Mouse (Mus musculus): ENCODE measurements at regions not wholly inside any gene's neighbourhood (a gene's known extent, or its start where the extent isn't known, plus 50 kb on each side); places are given as distances from the start of the nearest gene placed in this dataset.

GRCm38 (mm10) chr6:17198876-17199275, 82.1 kb upstream of the Cav2 start:
- no peaks in the 10 kb centered on the region for H3K9me3 ChIP-seq
- ATAC-seq (ENCODE audit: extremely low read depth, insufficient number of reproducible peaks, low FRiP score, low TSS enrichment): no peak
- no peak overlapping the region for H3K9ac ChIP-seq
- 60% methylated on average over 9 of the region's 9 CpGs for WGBS
- H3K27me3 ChIP-seq (replicated peaks): peaks cover 34% of the 10 kb centered on the region
- H3K4me1 ChIP-seq: peaks cover 19% of the 10 kb centered on the region
- H3K4me2 ChIP-seq: no peak overlapping the region
- H3K4me3 ChIP-seq: no peak overlapping the region
- no peaks in the 10 kb centered on the region for H3K36me3 ChIP-seq
- H3K27ac ChIP-seq (replicated peaks): peak overlapping the region; percentile 73

- Histone ChIP-seq H3K4me2 (no peak overlapping the region), H3K27me3 (replicated peaks) (peaks cover 20% of the 10 kb centered on the region), H3K4me3 (no peak overlapping the region), H3K9ac (no peak overlapping the region), H3K4me1 (peaks cover 12% of the 10 kb centered on the region), H3K36me3 (no peaks in the 10 kb centered on the region), H3K27ac (replicated peaks) (no peak overlapping the region), H3K9me3 (no peaks in the 10 kb centered on the region)
- WGBS: 64% methylated on average over 6 of the region's 6 CpGs
- no peak for ATAC-seq (ENCODE audit: extremely low read depth, insufficient number of reproducible peaks, low FRiP score, low TSS enrichment)
Observed at GRCm38 (mm10) chr6:17201916-17202636, 78.9 kb upstream of the Cav2 start.

- H3K27me3 ChIP-seq (replicated peaks): peaks cover 13% of the 10 kb centered on the region
- 84% methylated on average over 5 of the region's 5 CpGs for WGBS
- no peaks in the 10 kb centered on the region for H3K9me3 ChIP-seq
- no peak overlapping the region for H3K4me2 ChIP-seq
- no peak overlapping the region for H3K9ac ChIP-seq
- no peaks in the 10 kb centered on the region for H3K36me3 ChIP-seq
- peaks cover 7% of the 10 kb centered on the region for H3K4me1 ChIP-seq
- no peak for ATAC-seq (ENCODE audit: extremely low read depth, insufficient number of reproducible peaks, low FRiP score, low TSS enrichment)
- H3K4me3 ChIP-seq: no peak overlapping the region
- H3K27ac ChIP-seq (replicated peaks): no peak overlapping the region
Observed at GRCm38 (mm10) chr6:17203302-17203701, 77.7 kb upstream of the Cav2 start.

- 72% methylated on average over 9 of the region's 9 CpGs for WGBS
- no peak overlapping the region for H3K9ac ChIP-seq
- H3K4me3 ChIP-seq: no peak overlapping the region
- no peaks in the 10 kb centered on the region for H3K36me3 ChIP-seq
- H3K27ac ChIP-seq (replicated peaks): no peak overlapping the region
- no peak for ATAC-seq (ENCODE audit: extremely low read depth, insufficient number of reproducible peaks, low FRiP score, low TSS enrichment)
- H3K4me1 ChIP-seq: no peaks in the 10 kb centered on the region
- no peak overlapping the region for H3K4me2 ChIP-seq
- no peaks in the 10 kb centered on the region for H3K9me3 ChIP-seq
- peaks cover 5% of the 10 kb centered on the region; the same call in 1 of the 2 replicates for H3K27me3 ChIP-seq (replicated peaks)
Observed at GRCm38 (mm10) chr6:17203900-17204686, 76.9 kb upstream of the Cav2 start.

- no peak overlapping the region for H3K27ac ChIP-seq (replicated peaks)
- H3K9ac ChIP-seq: no peak overlapping the region
- no peak overlapping the region for H3K4me3 ChIP-seq
- no peaks in the 10 kb centered on the region for H3K4me1 ChIP-seq
- WGBS: 88% methylated on average over 3 of the region's 3 CpGs
- H3K9me3 ChIP-seq: no peaks in the 10 kb centered on the region
- H3K36me3 ChIP-seq: no peaks in the 10 kb centered on the region
- ATAC-seq (ENCODE audit: extremely low read depth, insufficient number of reproducible peaks, low FRiP score, low TSS enrichment): no peak
- H3K27me3 ChIP-seq (replicated peaks): 0 out of 2 replicates have a peak, but pooled peaks cover 3% of the 10 kb centered on the region
- H3K4me2 ChIP-seq: no peak overlapping the region
Observed at GRCm38 (mm10) chr6:17206932-17207331, 74.1 kb upstream of the Cav2 start.

GRCm38 (mm10) chr6:17209792-17210191, 71.2 kb upstream of the Cav2 start:
- WGBS: 55% methylated on average over 4 of the region's 4 CpGs
- no peak for ATAC-seq (ENCODE audit: extremely low read depth, insufficient number of reproducible peaks, low FRiP score, low TSS enrichment)
- Histone ChIP-seq H3K9me3 (no peaks in the 10 kb centered on the region), H3K4me1 (no peaks in the 10 kb centered on the region), H3K27me3 (replicated peaks) (no peaks in the 10 kb centered on the region), H3K4me3 (no peak overlapping the region), H3K4me2 (no peak overlapping the region), H3K27ac (replicated peaks) (no peak overlapping the region), H3K9ac (no peak overlapping the region), H3K36me3 (no peaks in the 10 kb centered on the region)

- no peak for ATAC-seq (ENCODE audit: extremely low read depth, insufficient number of reproducible peaks, low FRiP score, low TSS enrichment)
- no peaks in the 10 kb centered on the region for H3K27me3 ChIP-seq (replicated peaks)
Observed at GRCm38 (mm10) chr6:17211346-17211745, 69.6 kb upstream of the Cav2 start.

GRCm38 (mm10) chr6:17214774-17215173, 66.2 kb upstream of the Cav2 start:
- Histone ChIP-seq H3K27me3 (replicated peaks) (no peaks in the 10 kb centered on the region), H3K4me1 (no peaks in the 10 kb centered on the region), H3K4me2 (no peak overlapping the region), H3K9ac (no peak overlapping the region), H3K9me3 (no peaks in the 10 kb centered on the region), H3K4me3 (no peak overlapping the region), H3K36me3 (no peaks in the 10 kb centered on the region), H3K27ac (replicated peaks) (no peak overlapping the region)
- WGBS: 76% methylated on average over 9 of the region's 9 CpGs
- ATAC-seq (ENCODE audit: extremely low read depth, insufficient number of reproducible peaks, low FRiP score, low TSS enrichment): no peak

More at GRCm38 (mm10) chr6:17211346-17211745, 69.6 kb upstream of the Cav2 start:
- no peaks in the 10 kb centered on the region for H3K9me3 ChIP-seq
- H3K4me3 ChIP-seq: no peak overlapping the region
- H3K4me2 ChIP-seq: no peak overlapping the region
- no peaks in the 10 kb centered on the region for H3K4me1 ChIP-seq
- H3K9ac ChIP-seq: no peak overlapping the region
- WGBS: 36% methylated on average over 5 of the region's 5 CpGs
- H3K36me3 ChIP-seq: no peaks in the 10 kb centered on the region
- H3K27ac ChIP-seq (replicated peaks): no peak overlapping the region

- Histone ChIP-seq H3K4me3 (no peak overlapping the region), H3K9ac (no peak overlapping the region), H3K4me2 (no peak overlapping the region), H3K27ac (replicated peaks) (no peak overlapping the region), H3K36me3 (no peaks in the 10 kb centered on the region), H3K9me3 (no peaks in the 10 kb centered on the region), H3K4me1 (no peaks in the 10 kb centered on the region), H3K27me3 (replicated peaks) (no peaks in the 10 kb centered on the region)
- ATAC-seq (ENCODE audit: extremely low read depth, insufficient number of reproducible peaks, low FRiP score, low TSS enrichment): no peak
- 46% methylated on average over 1 of the region's 1 CpGs for WGBS
Observed at GRCm38 (mm10) chr6:17216442-17216841, 64.5 kb upstream of the Cav2 start.

GRCm38 (mm10) chr6:17223744-17224143, 57.2 kb upstream of the Cav2 start:
- ATAC-seq (ENCODE audit: extremely low read depth, insufficient number of reproducible peaks, low FRiP score, low TSS enrichment): no peak
- WGBS: 60% methylated on average over 2 of the region's 2 CpGs
- H3K9ac ChIP-seq: no peak overlapping the region
- H3K27ac ChIP-seq (replicated peaks): no peak overlapping the region
- no peaks in the 10 kb centered on the region for H3K27me3 ChIP-seq (replicated peaks)
- no peak overlapping the region for H3K4me3 ChIP-seq
- peaks cover 4% of the 10 kb centered on the region; the same call in 1 of the 2 replicates for H3K4me1 ChIP-seq
- no peak overlapping the region for H3K4me2 ChIP-seq
- H3K36me3 ChIP-seq: no peaks in the 10 kb centered on the region
- peaks cover 9% of the 10 kb centered on the region for H3K9me3 ChIP-seq

GRCm38 (mm10) chr6:17224852-17225251, 56.1 kb upstream of the Cav2 start:
- Histone ChIP-seq H3K36me3 (no peaks in the 10 kb centered on the region), H3K4me2 (no peak overlapping the region), H3K9ac (no peak overlapping the region), H3K27ac (replicated peaks) (0 out of 2 replicates have a peak overlapping the region, but pooled peaks have one; percentile 17), H3K4me1 (peaks cover 4% of the 10 kb centered on the region; the same call in 1 of the 2 replicates), H3K9me3 (peaks cover 9% of the 10 kb centered on the region), H3K27me3 (replicated peaks) (no peaks in the 10 kb centered on the region), H3K4me3 (no peak overlapping the region)
- 46% methylated on average over 5 of the region's 5 CpGs for WGBS
- ATAC-seq (ENCODE audit: extremely low read depth, insufficient number of reproducible peaks, low FRiP score, low TSS enrichment): no peak
